Mouse (Mus musculus) kidney, adult 2 months (tissue): ENCODE measurements at regions not wholly inside any gene's neighbourhood (a gene's known extent, or its start where the extent isn't known, plus 50 kb on each side); places are given as distances from the start of the nearest gene placed in this dataset.

Experiments
- CTCF ChIP-seq: fragments of 200-500 bp; conservative IDR thresholded peaks from 2 replicates; pipeline ENCODE4 v1.5.1; 2011; ENCODE audit warnings: low read depth, mild to moderate bottlenecking, control low read depth, low read length, moderate library complexity, mixed read lengths; ENCODE audit not compliant: insufficient read depth, insufficient read length
- POLR2A ChIP-seq: fragments of 200-500 bp; IDR thresholded peaks from one replicate; pipeline ENCODE4 v1.6.1; 2011; ENCODE audit warnings: low read depth, low read length, control low read depth

GRCm38 (mm10) chr3:68761626-68762331, 71.3 kb downstream of the Il12a start:
- no peak for TF ChIP-seq CTCF
- no peak for TF ChIP-seq POLR2A
